Mouse (Mus musculus): Measurements from ENCODE around the gene Tfdp1.

DNA sequence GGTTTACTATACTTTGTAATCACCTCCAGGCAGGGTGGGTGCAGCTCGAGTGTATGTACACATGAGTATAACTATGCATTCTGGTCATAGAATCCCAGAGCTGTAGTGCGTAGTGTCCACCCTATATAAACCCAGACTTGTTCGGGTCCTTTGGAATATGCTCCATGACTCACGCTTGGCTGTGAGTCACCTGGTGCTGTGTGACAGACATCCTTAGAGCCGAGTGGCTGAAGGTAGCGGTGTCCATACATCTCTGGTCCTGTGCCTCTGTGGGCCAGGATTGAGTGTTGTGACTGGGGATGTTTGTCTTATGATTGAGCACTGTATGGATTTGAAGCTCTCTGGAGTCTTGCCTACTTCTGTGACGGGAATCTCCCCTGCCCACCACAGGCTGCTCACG lies 14.1 kb downstream of the Tfdp1 start:
- no peak for TF ChIP-seq CTCF (IDR thresholded peaks at IDR 0.05; ENCODE audit: control insufficient read depth, insufficient read depth, insufficient replicate concordance, low read depth, low read length)
- TF ChIP-seq POLR2A (IDR thresholded peaks at IDR 0.05; ENCODE audit: control insufficient read depth, low read depth, low read length), result no peak

Data from testis, adult 2 months (tissue).